Mouse (Mus musculus): Measurements from ENCODE around the gene Srp72.

Gene Srp72

GRCm38 (mm10) chr5:77044362-77044761, 69.9 kb downstream of the Srp72 start:
- DNase-seq (ENCODE audit: inconsistent age in 2 of 2, low spot score in 1 of 2) = no peak
